ENCODE assay signal across 27 mouse cellular contexts in genomic region chr10:107486770-107487169, GRCm38 (mm10). TPM values are rescaled to one million over a fixed set of nuclear protein-coding genes. Genes with fewer than 3 reads are reported as not detected.
DNase-seq lines count a peak whose midpoint lies in the region; ATAC-seq lines count a peak whose summit lies in the region.
"Had no signal": no experiment of that assay in that cellular context is flagged by ENCODE, and none has a peak within 500 bp of the region (broad histone marks: within the 10 kb centered on the region; RNA-seq: fewer than 3 reads in every experiment).

No protein-coding gene starts in this region.

- WGBS in kidney, embryonic 15.5 days: 25% methylated on average over 12 of the region's 12 CpGs
- 23% methylated on average over 12 of the region's 12 CpGs for WGBS in kidney, embryonic 14.5 days
- 35% methylated on average over 12 of the region's 12 CpGs for WGBS in stomach, embryonic 16.5 days

- H3K4me2 ChIP-seq in kidney, embryonic 15.5 days: no peak overlapping the region
- no peak overlapping the region for H3K4me2 ChIP-seq in kidney, embryonic 14.5 days (replicated peaks; ENCODE audit: low read depth, low read length)
- H3K4me2 ChIP-seq in stomach, embryonic 16.5 days (ENCODE audit: low read depth, low read length): peak overlapping the region; percentile 2; the same call in 1 of the 2 replicates
- H3K4me2 ChIP-seq: hindbrain, embryonic 15.5 days; midbrain, embryonic 12.5 days; neural tube, embryonic 12.5 days had no signal

- no peaks in the 10 kb centered on the region for H3K36me3 ChIP-seq in kidney, embryonic 15.5 days
- no peaks in the 10 kb centered on the region for H3K36me3 ChIP-seq in kidney, embryonic 14.5 days (ENCODE audit: control insufficient read depth, insufficient read depth, low read length)
- no peaks in the 10 kb centered on the region for H3K36me3 ChIP-seq in stomach, embryonic 16.5 days (ENCODE audit: control insufficient read depth, insufficient read depth, low read length)
- H3K36me3 ChIP-seq: hindbrain, embryonic 15.5 days; midbrain, embryonic 12.5 days; neural tube, embryonic 12.5 days had no signal

- H3K27ac ChIP-seq in kidney, embryonic 15.5 days: no peak overlapping the region
- no peak overlapping the region for H3K27ac ChIP-seq in kidney, embryonic 14.5 days (ENCODE audit: low read depth, low read length)
- no peak overlapping the region for H3K27ac ChIP-seq in stomach, embryonic 16.5 days (ENCODE audit: low read length)
- H3K27ac ChIP-seq: heart, adult 2 months; hindbrain, embryonic 15.5 days; midbrain, embryonic 12.5 days; neural tube, embryonic 12.5 days had no signal

- H3K4me1 ChIP-seq in kidney, embryonic 15.5 days: no peaks in the 10 kb centered on the region
- H3K4me1 ChIP-seq in kidney, embryonic 14.5 days (ENCODE audit: control insufficient read depth, insufficient read depth, low read length): no peaks in the 10 kb centered on the region
- H3K4me1 ChIP-seq in stomach, embryonic 16.5 days (ENCODE audit: control insufficient read depth, insufficient read depth, low read length): no peaks in the 10 kb centered on the region
- H3K4me1 ChIP-seq: hindbrain, embryonic 15.5 days; midbrain, embryonic 12.5 days had no signal

- H3K9me3 ChIP-seq in kidney, embryonic 15.5 days (replicated peaks): no peaks in the 10 kb centered on the region
- no peaks in the 10 kb centered on the region for H3K9me3 ChIP-seq in kidney, embryonic 14.5 days (ENCODE audit: control insufficient read depth, low read length)
- H3K9me3 ChIP-seq in stomach, embryonic 16.5 days (replicated peaks; ENCODE audit: control insufficient read depth, low read length): no peaks in the 10 kb centered on the region
- H3K9me3 ChIP-seq: hindbrain, embryonic 15.5 days; midbrain, embryonic 12.5 days; neural tube, embryonic 12.5 days had no signal

- ATAC-seq in cerebellum, adult (ENCODE audit: insufficient number of reproducible peaks, low FRiP score, low TSS enrichment): no peak
- ATAC-seq in kidney, embryonic 15.5 days (replicated peaks; ENCODE audit: low FRiP score): 0 out of 2 replicates have a peak, but pooled peaks have one; percentile 23
- ATAC-seq in kidney, embryonic 14.5 days (ENCODE audit: low FRiP score, low TSS enrichment): no peak
- ATAC-seq in stomach, embryonic 16.5 days (ENCODE audit: insufficient read depth, low FRiP score): peak; percentile 21; the same call in 1 of the 2 replicates
- ATAC-seq in inflammation-experienced regulatory T-cells, adult 6 months: no peak
- ATAC-seq: CD4-positive, CD25-positive, alpha-beta regulatory T cell, adult 4 months; forebrain, embryonic 16.5 days; intestine, embryonic 16.5 days; liver, postnatal 0 days; Patski had no signal

- no peak overlapping the region for H3K9ac ChIP-seq in kidney, embryonic 15.5 days
- no peak overlapping the region for H3K9ac ChIP-seq in kidney, embryonic 14.5 days (ENCODE audit: low read depth, low read length)
- H3K9ac ChIP-seq in stomach, embryonic 16.5 days (ENCODE audit: low read length): no peak overlapping the region
- H3K9ac ChIP-seq: hindbrain, embryonic 15.5 days; liver, postnatal 0 days; midbrain, embryonic 12.5 days; neural tube, embryonic 12.5 days had no signal

- H3K27me3 ChIP-seq in kidney, embryonic 15.5 days: peaks cover 48% of the 10 kb centered on the region
- H3K27me3 ChIP-seq in kidney, embryonic 14.5 days (ENCODE audit: control insufficient read depth, insufficient read depth, low read length): peaks cover 20% of the 10 kb centered on the region; the same call in 1 of the 2 replicates
- H3K27me3 ChIP-seq in stomach, embryonic 16.5 days (ENCODE audit: control insufficient read depth, insufficient read depth, low read length): no peaks in the 10 kb centered on the region
- H3K27me3 ChIP-seq: hindbrain, embryonic 15.5 days; midbrain, embryonic 12.5 days; Patski had no signal

- H3K4me3 ChIP-seq in kidney, embryonic 15.5 days (replicated peaks): no peak overlapping the region
- H3K4me3 ChIP-seq in kidney, embryonic 14.5 days (ENCODE audit: low read length): no peak overlapping the region
- H3K4me3 ChIP-seq in stomach, embryonic 16.5 days (replicated peaks; ENCODE audit: low read length): no peak overlapping the region
- H3K4me3 ChIP-seq: heart, adult 2 months; hindbrain, embryonic 15.5 days; midbrain, embryonic 12.5 days; neural tube, embryonic 12.5 days had no signal

- DNase-seq in cerebellum, postnatal 10 days: peak; percentile 7 to 16
- peak; percentile 33 for DNase-seq in lung, postnatal 10 days
- DNase-seq in lung, adult 18-20 months: no peak
- DNase-seq: adrenal gland, adult 8-10 months; cerebellum, adult 9-11 months; embryo, embryonic 11 days; heart, adult 2 months; heart, postnatal 4 days; kidney, postnatal 36 days; liver, postnatal 0 days; right cerebral cortex, adult 18-20 months; thymus, postnatal 4 days had no signal

RNA-seq across cellular contexts. Expression of gene Myf5, which starts 0.8 kb away (rescaled TPM):
- polyA plus RNA-seq in kidney, embryonic 15.5 days (2015; fragmentation: Nextera tagmentation; extraction: Ambion mirVana): 0.80 and 0.95 TPM in 2 replicates
- not detected in 2 replicates for polyA plus RNA-seq in kidney, embryonic 14.5 days (2014; fragmentation: Nextera tagmentation; extraction: Ambion mirVana)
- 0.14 and 1.5 TPM in 2 replicates for polyA plus RNA-seq in stomach, embryonic 16.5 days (2015; fragmentation: Nextera tagmentation; extraction: Ambion mirVana)
- not detected for polyA plus RNA-seq in inflammation-experienced regulatory T-cells, adult 6 months (2017; shearing (Covaris generic))
- polyA plus RNA-seq: CD4-positive, CD25-positive, alpha-beta regulatory T cell, adult 4 months; forebrain, embryonic 16.5 days; heart, adult 2 months; heart, embryonic 14.5 days; hindbrain, embryonic 15.5 days; liver, adult 2 months; liver, postnatal 0 days; midbrain, embryonic 12.5 days; Patski; small intestine, adult 2 months had no signal

RNA-seq across cellular contexts. Expression of gene Myf6, which starts 7.8 kb away (rescaled TPM):
- 1.1 and 2.2 TPM in 2 replicates for polyA plus RNA-seq in kidney, embryonic 15.5 days (2015; fragmentation: Nextera tagmentation; extraction: Ambion mirVana)
- polyA plus RNA-seq in kidney, embryonic 14.5 days (2014; fragmentation: Nextera tagmentation; extraction: Ambion mirVana): 0.20 TPM in 1 of 2 replicates, not detected in the other
- 0.24 and 9.4 TPM in 2 replicates for polyA plus RNA-seq in stomach, embryonic 16.5 days (2015; fragmentation: Nextera tagmentation; extraction: Ambion mirVana)
- not detected for polyA plus RNA-seq in inflammation-experienced regulatory T-cells, adult 6 months (2017; shearing (Covaris generic))
- polyA plus RNA-seq: CD4-positive, CD25-positive, alpha-beta regulatory T cell, adult 4 months; forebrain, embryonic 16.5 days; heart, adult 2 months; intestine, embryonic 16.5 days; liver, adult 2 months; liver, postnatal 0 days; midbrain, embryonic 12.5 days; Patski; small intestine, adult 2 months had no signal

Comparison
In these comparisons a context has a peak if more than half of its experiments do, and no peak if none do; other contexts are left out.
1. DNase-seq: peak in cerebellum, postnatal 10 days (2 of 2) and lung, postnatal 10 days (single experiment); none in lung, adult 18-20 months (0 of 2).
2. ATAC-seq: peak in kidney, embryonic 15.5 days (single experiment) and stomach, embryonic 16.5 days (single experiment); none in cerebellum, adult (single experiment), kidney, embryonic 14.5 days (single experiment) and inflammation-experienced regulatory T-cells, adult 6 months (single experiment).